Mouse (Mus musculus) CH12.LX (cell line): ENCODE data around the gene BC052040. TPM values are rescaled to one million over a fixed set of nuclear protein-coding genes. Genes with fewer than 3 reads are reported as not detected.

Experiments used
- DNase-seq: peaks from one replicate; pipeline ENCODE4 v3.0.0-alpha.2; 2013; ENCODE audit errors: extremely low read depth
- H3K27ac ChIP-seq: 2 replicates; pipeline ENCODE4 v1.5.1; 2012; ENCODE audit warnings: low read depth, mild to moderate bottlenecking, control low read depth, moderate library complexity; ENCODE audit not compliant: insufficient read depth
- H3K27me3 ChIP-seq: replicated peaks from 2 replicates; pipeline ENCODE3; 2012; ENCODE audit warnings: inconsistent platforms
- H3K36me3 ChIP-seq, 2 experiments: replicated peaks in 1 of 2; 2 replicates each; pipeline versions ENCODE3 to v1.6.1; 2012; ENCODE audit warnings: inconsistent platforms in 1 of 2, low read length in 1 of 2, mild to moderate bottlenecking in 1 of 2, mixed read lengths in 1 of 2, moderate library complexity in 1 of 2; ENCODE audit not compliant: control insufficient read depth in 1 of 2, insufficient read depth in 1 of 2
- H3K4me1 ChIP-seq, 2 experiments: 2 replicates each; pipeline ENCODE4 v1.6.1; 2012; ENCODE audit warnings: inconsistent platforms in 1 of 2, moderate library complexity in 1 of 2; ENCODE audit not compliant: insufficient read depth in 2 of 2, control insufficient read depth in 1 of 2
- H3K4me2 ChIP-seq: 2 replicates; pipeline ENCODE4 v1.6.1; 2012; ENCODE audit warnings: low read depth, mild to moderate bottlenecking, control low read depth; ENCODE audit not compliant: poor library complexity, insufficient read depth, severe bottlenecking
- H3K4me3 ChIP-seq, 3 experiments: fragments of 150-350 bp in 1 of 3; sonication (generic) in 1 of 3; replicated peaks in 1 of 3; 2 replicates each; pipeline versions ENCODE3 to v1.5.1; 2011 to 2012; ENCODE audit warnings: low read depth in 2 of 3, low read length in 2 of 3, mild to moderate bottlenecking in 2 of 3, moderate library complexity in 2 of 3, control low read depth in 1 of 3, improper control_type of control experiment in 1 of 3, inconsistent platforms in 1 of 3, mixed read lengths in 1 of 3; ENCODE audit not compliant: poor library complexity in 1 of 3
- H3K79me2 ChIP-seq: replicated peaks from 2 replicates; pipeline ENCODE4 v1.6.1; 2012; ENCODE audit warnings: mild to moderate bottlenecking, moderate library complexity; ENCODE audit not compliant: control insufficient read depth, poor library complexity, insufficient read depth, severe bottlenecking; ENCODE audit errors: extremely low read depth
- H3K9ac ChIP-seq: 2 replicates; pipeline ENCODE4 v1.6.1; 2012; ENCODE audit warnings: low read depth, mild to moderate bottlenecking, control low read depth, moderate library complexity; ENCODE audit not compliant: insufficient read depth
- H3K9me3 ChIP-seq: replicated peaks from 2 replicates; pipeline ENCODE3; 2012; ENCODE audit warnings: low read length, inconsistent platforms, mixed read lengths
- CHD1 ChIP-seq: IDR thresholded peaks from 2 replicates; pipeline ENCODE4 v1.6.1; 2012; ENCODE audit warnings: low read depth, low read length, improper control_type of control experiment, inconsistent platforms
- CHD2 ChIP-seq: IDR thresholded peaks from 2 replicates; pipeline ENCODE4 v1.6.1; 2011; ENCODE audit warnings: low read length, improper control_type of control experiment
- CTCF ChIP-seq, 2 experiments: IDR thresholded peaks in 1 of 2; conservative IDR thresholded peaks in 1 of 2; 2 replicates each; pipeline ENCODE4 v1.5.1; 2011 to 2012; ENCODE audit warnings: low read depth in 2 of 2, low read length in 2 of 2, improper control_type of control experiment in 1 of 2, inconsistent platforms in 1 of 2, mild to moderate bottlenecking in 1 of 2, moderate library complexity in 1 of 2
- E2F4 ChIP-seq: IDR thresholded peaks from 2 replicates; pipeline ENCODE4 v1.6.1; 2011; ENCODE audit warnings: low read depth, low read length, improper control_type of control experiment; ENCODE audit not compliant: insufficient replicate concordance
- ELF1 ChIP-seq: IDR thresholded peaks from 2 replicates; pipeline ENCODE4 v1.6.1; 2014; ENCODE audit warnings: low read depth, mild to moderate bottlenecking, inconsistent platforms, low read length, improper control_type of control experiment
- EP300 ChIP-seq: IDR thresholded peaks from 2 replicates; pipeline ENCODE4 v1.6.1; 2011; ENCODE audit warnings: low read length, improper control_type of control experiment
- ETS1 ChIP-seq: conservative IDR thresholded peaks from 2 replicates; pipeline ENCODE4 v1.6.1; 2012; ENCODE audit warnings: low read depth, mild to moderate bottlenecking, inconsistent platforms, low read length, improper control_type of control experiment, moderate library complexity
- GABPA ChIP-seq: IDR thresholded peaks from 2 replicates; pipeline ENCODE4 v1.6.1; 2012; ENCODE audit warnings: low read depth, low read length, improper control_type of control experiment, inconsistent platforms; ENCODE audit not compliant: insufficient replicate concordance
- HCFC1 ChIP-seq: IDR thresholded peaks from 2 replicates; pipeline ENCODE4 v1.6.1; 2012; ENCODE audit warnings: low read depth, mild to moderate bottlenecking, inconsistent platforms, low read length, improper control_type of control experiment
- IRF4 ChIP-seq: IDR thresholded peaks from 2 replicates; pipeline ENCODE4 v1.6.1; 2014; ENCODE audit warnings: low read depth, mild to moderate bottlenecking, inconsistent platforms, low read length, improper control_type of control experiment
- JUN ChIP-seq: IDR thresholded peaks from 2 replicates; pipeline ENCODE4 v1.6.1; 2011; ENCODE audit warnings: low read depth, mild to moderate bottlenecking, low read length, improper control_type of control experiment, moderate library complexity; ENCODE audit not compliant: insufficient read depth
- JUND ChIP-seq: conservative IDR thresholded peaks from 2 replicates; pipeline ENCODE4 v1.6.1; 2011; ENCODE audit warnings: low read depth, low read length, improper control_type of control experiment
- MAFK ChIP-seq: IDR thresholded peaks from 2 replicates; pipeline ENCODE4 v1.6.1; 2011; ENCODE audit warnings: low read length, improper control_type of control experiment; ENCODE audit not compliant: insufficient replicate concordance
- MXI1 ChIP-seq: IDR thresholded peaks from 2 replicates; pipeline ENCODE4 v1.6.1; 2011; ENCODE audit warnings: mild to moderate bottlenecking, low read depth, low read length, improper control_type of control experiment
- PAX5 ChIP-seq: IDR thresholded peaks from 2 replicates; pipeline ENCODE4 v1.6.1; 2012; ENCODE audit warnings: low read length, inconsistent platforms, mixed read lengths
- POLR2A ChIP-seq: IDR thresholded peaks from 2 replicates; pipeline ENCODE4 v1.6.1; 2011; ENCODE audit warnings: low read depth, mild to moderate bottlenecking, improper control_type of control experiment, low read length
- POLR2AphosphoS2 ChIP-seq: IDR thresholded peaks from 2 replicates; pipeline ENCODE4 v1.6.1; 2011; ENCODE audit warnings: low read depth, low read length, improper control_type of control experiment
- RCOR1 ChIP-seq: conservative IDR thresholded peaks from 2 replicates; pipeline ENCODE4 v1.6.1; 2012; ENCODE audit warnings: low read depth, mild to moderate bottlenecking, inconsistent platforms, low read length, improper control_type of control experiment
- TBP ChIP-seq: conservative IDR thresholded peaks from 2 replicates; pipeline ENCODE4 v1.6.1; 2011; ENCODE audit warnings: low read depth, low read length, improper control_type of control experiment
- TCF12 ChIP-seq: IDR thresholded peaks from 2 replicates; pipeline ENCODE4 v1.6.1; 2014; ENCODE audit warnings: low read depth, mild to moderate bottlenecking, inconsistent platforms, low read length, improper control_type of control experiment
- UBTF ChIP-seq: IDR thresholded peaks from 2 replicates; pipeline ENCODE4 v1.6.1; 2012; ENCODE audit warnings: low read depth, mild to moderate bottlenecking, inconsistent platforms, low read length, improper control_type of control experiment, moderate library complexity
- USF2 ChIP-seq: conservative IDR thresholded peaks from 2 replicates; pipeline ENCODE4 v1.6.1; 2011; ENCODE audit warnings: low read depth, low read length, improper control_type of control experiment
- ZKSCAN1 ChIP-seq: IDR thresholded peaks from 2 replicates; pipeline ENCODE4 v1.6.1; 2012; ENCODE audit warnings: low read depth, inconsistent platforms, low read length, improper control_type of control experiment, borderline replicate concordance
- ZMIZ1 ChIP-seq: IDR thresholded peaks from 2 replicates; pipeline ENCODE4 v1.6.1; 2012; ENCODE audit warnings: low read depth, mild to moderate bottlenecking, inconsistent platforms, low read length, improper control_type of control experiment
- ZNF384 ChIP-seq: IDR thresholded peaks from 2 replicates; pipeline ENCODE4 v1.6.1; 2012; ENCODE audit warnings: low read depth, low read length, improper control_type of control experiment, inconsistent platforms
- dilution Hi-C: fragments of 300-500 bp; cut with MboI; formaldehyde crosslinking; loops from 2 replicates; pipeline ENCODE4 v1.14.3; 2020; ENCODE audit warnings: low sequenced_read_pairs; ENCODE audit not compliant: extremely low pct_unique_long_range_greater_than_20kb, extremely low pct_ligation_motif_present
- in situ Hi-C: fragments of 300-500 bp; cut with MboI; formaldehyde crosslinking; loops from 3 replicates; pipeline ENCODE4 v1.14.3; 2019; ENCODE audit warnings: low sequenced_read_pairs, low pct_ligation_motif_present, low pct_unique_long_range_greater_than_20kb, mixed read lengths
- polyA plus RNA-seq: library from polyadenylated mRNA; unstranded; fragments of >175 nt; gene quantifications from 2 replicates; pipeline ENCODE4 v1.2.1, GENCODE M21; 2012; ENCODE audit warnings: low read depth; ENCODE audit not compliant: insufficient read length
- total RNA-seq, 2 experiments: library from RNA; depleted of rRNA; stranded (reverse); fragments of 300-350 nt in 1 of 2; fragments of >200 nt in 1 of 2; gene quantifications; 2 replicates each; pipeline ENCODE4 v1.2.3; 2012 to 2014

Gene BC052040
- total and polyA plus RNA-seq, 3 experiments = 5.9 to 16.5 (median 6.5) TPM

GRCm38 (mm10) chr2:115592651-115593119 is 11.2 kb downstream of the BC052040 start:
- H3K36me3 ChIP-seq = peaks cover 0 to 4% of the 10 kb centered on the region in 2 experiments
- dilution Hi-C loops = no loop called here
- H3K4me2 ChIP-seq = no peak overlapping the region
- DNase-seq = no peak
- no peak overlapping the region for H3K9ac ChIP-seq
- H3K4me1 ChIP-seq = peaks cover 0 to 5% of the 10 kb centered on the region in 2 experiments; a peak in 1 of 4 replicates
- no peaks in the 10 kb centered on the region for H3K9me3 ChIP-seq
- H3K4me3 ChIP-seq = no peak overlapping the region
- no peak overlapping the region for H3K27ac ChIP-seq
- in situ Hi-C loops = no loop called here
- H3K27me3 ChIP-seq = no peaks in the 10 kb centered on the region
- no peaks in the 10 kb centered on the region for H3K79me2 ChIP-seq
- TF ChIP-seq TCF12 = no peak
- no peak for TF ChIP-seq POLR2A
- no peak for TF ChIP-seq ZKSCAN1
- TF ChIP-seq CHD1 = no peak
- no peak for TF ChIP-seq ZNF384
- no peak for TF ChIP-seq PAX5
- no peak for TF ChIP-seq JUN
- no peak for TF ChIP-seq CHD2
- no peak for TF ChIP-seq CTCF (conservative IDR thresholded peaks at IDR 0.05 in 1 of 2, IDR thresholded peaks at IDR 0.05 in 1 of 2; ENCODE audit: low read depth in 2 of 2, low read length in 2 of 2)
- TF ChIP-seq E2F4 = no peak
- TF ChIP-seq TBP = no peak
- TF ChIP-seq MXI1 = no peak
- no peak for TF ChIP-seq ELF1
- no peak for TF ChIP-seq ETS1
- TF ChIP-seq HCFC1 = no peak
- no peak for TF ChIP-seq USF2

- TF ChIP-seq USF2 (no peak), POLR2AphosphoS2 (no peak), EP300 (no peak), CHD2 (no peak), PAX5 (no peak), ZMIZ1 (no peak), MAFK (no peak), RCOR1 (no peak), JUND (no peak), UBTF (no peak), GABPA (no peak), IRF4 (no peak), TCF12 (no peak)
- Histone ChIP-seq H3K4me1 (peaks cover 0 to 23% of the 10 kb centered on the region in 2 experiments; a peak in 3 of 4 replicates), H3K9ac (no peak overlapping the region), H3K9me3 (no peaks in the 10 kb centered on the region), H3K79me2 (no peaks in the 10 kb centered on the region), H3K36me3 (peaks cover 0 to 5% of the 10 kb centered on the region in 2 experiments), H3K27ac (no peak overlapping the region), H3K4me2 (no peak overlapping the region), H3K27me3 (no peaks in the 10 kb centered on the region), H3K4me3 (no peak overlapping the region)
- dilution Hi-C loops (no loop called here), in situ Hi-C loops (no loop called here)
- no peak for DNase-seq
Observed at GRCm38 (mm10) chr2:115597017-115597416, 15.5 kb downstream of the BC052040 start.
